Comparison of ENCODE assay signal across 22 mouse cellular contexts in the genomic region with DNA sequence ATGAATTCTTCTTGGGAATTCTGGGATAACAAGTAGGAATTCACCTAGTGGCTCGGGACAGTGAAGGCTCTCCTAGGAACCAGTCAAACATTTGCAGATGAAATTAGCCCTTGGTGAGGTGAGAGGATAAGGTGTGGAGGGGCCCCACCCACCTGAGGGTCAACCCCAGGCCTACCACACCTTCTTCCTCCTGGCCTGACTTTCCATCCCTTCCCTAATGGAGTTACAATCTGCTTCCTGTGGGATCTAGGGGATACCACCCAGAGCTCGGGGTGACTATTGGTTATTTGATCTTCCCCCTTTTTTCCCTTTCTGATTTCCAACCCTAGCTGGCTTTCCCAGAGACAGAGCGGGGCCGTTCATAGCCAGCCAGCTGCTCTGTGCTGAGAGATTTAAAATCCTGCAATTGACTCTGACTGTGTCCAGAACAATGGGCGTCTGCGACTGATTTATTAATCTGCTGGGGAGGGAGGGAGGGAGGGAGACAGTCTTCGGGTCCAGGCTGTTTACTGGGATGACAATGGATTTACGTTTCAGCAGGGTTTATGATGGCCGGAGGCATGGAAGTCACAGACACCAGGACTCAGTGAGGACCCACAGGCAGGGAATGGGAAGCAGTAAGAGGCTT.
DNase-seq lines count a peak whose midpoint lies in the region; ATAC-seq and TF ChIP-seq lines count a peak whose summit lies in the region.
"Had no signal": no experiment of that assay in that cellular context is flagged by ENCODE, and none has a peak within 500 bp of the region (broad histone marks: within the 10 kb centered on the region; RNA-seq: fewer than 3 reads in every experiment).

No protein-coding gene starts in this region.

- no peak for DNase-seq in forebrain, embryonic 10.5 days (ENCODE audit: extremely low spot score, low spot score)
- no peak for DNase-seq in forebrain, postnatal 0 days
- DNase-seq in limb, embryonic 10.5 days (ENCODE audit: low spot score), result no peak
- peak; percentile 48 for DNase-seq in embryo, embryonic 10.5 days (ENCODE audit: low spot score)
- DNase-seq in neural tube, embryonic 11.5 days (ENCODE audit: low spot score), result peak; percentile 60
- no peak for DNase-seq in cerebellum, adult 18-20 months
- DNase-seq in urinary bladder, postnatal 14 days (ENCODE audit: low spot score), result no peak
- DNase-seq: adrenal gland, adult 2 months; cerebellum, adult 11 months; cerebellum, postnatal 25 days; gastrocnemius, postnatal 14 days; heart, postnatal 14 days; kidney, adult 9 months; liver, embryonic 13.5 days; thymus, postnatal 36 days had no signal

- TF ChIP-seq CTCF in forebrain, postnatal 0 days (IDR thresholded peaks at IDR 0.05; ENCODE audit: low read depth), result no peak

- H3K36me3 ChIP-seq in forebrain, embryonic 10.5 days (replicated peaks), result no peaks in the 10 kb centered on the region
- no peaks in the 10 kb centered on the region for H3K36me3 ChIP-seq in forebrain, postnatal 0 days (ENCODE audit: insufficient read depth)
- H3K36me3 ChIP-seq in limb, embryonic 12.5 days, result no peaks in the 10 kb centered on the region
- no peaks in the 10 kb centered on the region for H3K36me3 ChIP-seq in limb, embryonic 10.5 days
- H3K36me3 ChIP-seq in neural tube, embryonic 11.5 days (ENCODE audit: control insufficient read depth, insufficient read depth, low read length), result no peaks in the 10 kb centered on the region
- H3K36me3 ChIP-seq: embryonic facial prominence, embryonic 15.5 days; heart, embryonic 10.5 days; liver, embryonic 13.5 days; lung, embryonic 15.5 days had no signal

- H3K4me2 ChIP-seq in forebrain, postnatal 0 days (ENCODE audit: low read depth), result no peak overlapping the region
- no peak overlapping the region for H3K4me2 ChIP-seq in limb, embryonic 12.5 days
- H3K4me2 ChIP-seq in neural tube, embryonic 11.5 days (ENCODE audit: low read depth), result 0 out of 2 replicates have a peak overlapping the region, but pooled peaks have one; percentile 9
- H3K4me2 ChIP-seq: embryonic facial prominence, embryonic 15.5 days; liver, embryonic 13.5 days; lung, embryonic 15.5 days had no signal

- 0 out of 2 replicates have a peak, but pooled peaks cover 5% of the 10 kb centered on the region for H3K9me3 ChIP-seq in forebrain, embryonic 10.5 days
- H3K9me3 ChIP-seq in forebrain, postnatal 0 days (ENCODE audit: low read length), result no peaks in the 10 kb centered on the region
- peaks cover 13% of the 10 kb centered on the region for H3K9me3 ChIP-seq in limb, embryonic 12.5 days
- no peaks in the 10 kb centered on the region for H3K9me3 ChIP-seq in limb, embryonic 10.5 days (replicated peaks)
- no peaks in the 10 kb centered on the region for H3K9me3 ChIP-seq in neural tube, embryonic 11.5 days (ENCODE audit: control insufficient read depth, low read length)
- H3K9me3 ChIP-seq: embryonic facial prominence, embryonic 15.5 days; heart, embryonic 10.5 days; liver, embryonic 13.5 days; lung, embryonic 15.5 days had no signal

- H3K27ac ChIP-seq in forebrain, embryonic 10.5 days, result 0 out of 2 replicates have a peak overlapping the region, but pooled peaks have one; percentile 35
- H3K27ac ChIP-seq in forebrain, postnatal 0 days (ENCODE audit: low read depth, low read length), result no peak overlapping the region
- peak overlapping the region; percentile 41; the same call in 1 of the 2 replicates for H3K27ac ChIP-seq in limb, embryonic 12.5 days
- no peak overlapping the region for H3K27ac ChIP-seq in limb, embryonic 10.5 days
- no peak overlapping the region for H3K27ac ChIP-seq in neural tube, embryonic 11.5 days (ENCODE audit: low read depth, low read length)
- H3K27ac ChIP-seq: embryonic facial prominence, embryonic 15.5 days; heart, embryonic 10.5 days; liver, embryonic 13.5 days; lung, embryonic 15.5 days; macrophage had no signal

- no peak overlapping the region for H3K4me3 ChIP-seq in forebrain, embryonic 10.5 days
- H3K4me3 ChIP-seq in forebrain, postnatal 0 days (ENCODE audit: low read depth, low read length), result no peak overlapping the region
- no peak overlapping the region for H3K4me3 ChIP-seq in limb, embryonic 12.5 days (replicated peaks)
- no peak overlapping the region for H3K4me3 ChIP-seq in limb, embryonic 10.5 days
- H3K4me3 ChIP-seq in neural tube, embryonic 11.5 days (ENCODE audit: low read depth, low read length), result no peak overlapping the region
- H3K4me3 ChIP-seq: embryonic facial prominence, embryonic 15.5 days; heart, embryonic 10.5 days; liver, embryonic 13.5 days; lung, embryonic 15.5 days; myocyte had no signal

- ATAC-seq in forebrain, postnatal 0 days, result no peak
- ATAC-seq in limb, embryonic 12.5 days (ENCODE audit: insufficient number of reproducible peaks, insufficient read depth, low FRiP score, low TSS enrichment, low read depth), result no peak; the same call in 1 of the 2 replicates
- ATAC-seq in neural tube, embryonic 11.5 days (ENCODE audit: insufficient read depth, low FRiP score, low TSS enrichment), result peak; percentile 71
- ATAC-seq: inflammation-experienced regulatory T-cells, adult 6 months had no signal

- H3K4me1 ChIP-seq in forebrain, embryonic 10.5 days, result peaks cover 8% of the 10 kb centered on the region
- no peaks in the 10 kb centered on the region for H3K4me1 ChIP-seq in forebrain, postnatal 0 days (ENCODE audit: insufficient read depth)
- H3K4me1 ChIP-seq in limb, embryonic 12.5 days (replicated peaks), result peaks cover 19% of the 10 kb centered on the region
- H3K4me1 ChIP-seq in limb, embryonic 10.5 days, result peaks cover 17% of the 10 kb centered on the region
- peaks cover 8% of the 10 kb centered on the region for H3K4me1 ChIP-seq in neural tube, embryonic 11.5 days (ENCODE audit: control insufficient read depth, insufficient read depth, low read length)
- H3K4me1 ChIP-seq: liver, embryonic 13.5 days had no signal

- WGBS in forebrain, embryonic 10.5 days, result 73% methylated on average over 9 of the region's 9 CpGs
- WGBS in forebrain, postnatal 0 days, result 57% methylated on average over 9 of the region's 9 CpGs
- WGBS in limb, embryonic 12.5 days, result 30% methylated on average over 9 of the region's 9 CpGs
- WGBS in limb, embryonic 10.5 days, result 48% methylated on average over 9 of the region's 9 CpGs
- WGBS in neural tube, embryonic 11.5 days, result 28% methylated on average over 9 of the region's 9 CpGs

- H3K9ac ChIP-seq in forebrain, postnatal 0 days, result no peak overlapping the region
- no peak overlapping the region for H3K9ac ChIP-seq in limb, embryonic 12.5 days (replicated peaks)
- no peak overlapping the region for H3K9ac ChIP-seq in neural tube, embryonic 11.5 days (ENCODE audit: low read length)
- H3K9ac ChIP-seq: embryonic facial prominence, embryonic 15.5 days; liver, embryonic 13.5 days; lung, embryonic 15.5 days had no signal

- no peaks in the 10 kb centered on the region for H3K27me3 ChIP-seq in forebrain, embryonic 10.5 days (ENCODE audit: poor library complexity, severe bottlenecking)
- no peaks in the 10 kb centered on the region for H3K27me3 ChIP-seq in forebrain, postnatal 0 days (ENCODE audit: insufficient read depth, low read length)
- no peaks in the 10 kb centered on the region for H3K27me3 ChIP-seq in limb, embryonic 12.5 days
- no peaks in the 10 kb centered on the region for H3K27me3 ChIP-seq in limb, embryonic 10.5 days (ENCODE audit: low read depth, poor library complexity, severe bottlenecking)
- no peaks in the 10 kb centered on the region for H3K27me3 ChIP-seq in neural tube, embryonic 11.5 days (ENCODE audit: control insufficient read depth, insufficient read depth, low read length)
- H3K27me3 ChIP-seq: embryonic facial prominence, embryonic 15.5 days; lung, embryonic 15.5 days had no signal

Comparison
In these comparisons a context has a peak if more than half of its experiments do, and no peak if none do; other contexts are left out.
1. H3K27ac ChIP-seq: peak in forebrain, embryonic 10.5 days (single experiment) and limb, embryonic 12.5 days (single experiment); none in forebrain, postnatal 0 days (single experiment), limb, embryonic 10.5 days (single experiment) and neural tube, embryonic 11.5 days (single experiment).
2. DNase-seq: peak in embryo, embryonic 10.5 days (single experiment) and neural tube, embryonic 11.5 days (single experiment); none in forebrain, embryonic 10.5 days (single experiment), forebrain, postnatal 0 days (single experiment), limb, embryonic 10.5 days (single experiment), cerebellum, adult 18-20 months (0 of 2) and urinary bladder, postnatal 14 days (single experiment).